Mouse (Mus musculus) lung, postnatal 36 days (tissue): ENCODE results near the gene 1700010I14Rik.

Experiments
- DNase-seq: peaks from one replicate; pipeline ENCODE4 v3.0.0; 2022; ENCODE audit warnings: mixed read lengths

Gene 1700010I14Rik

GRCm38 (mm10) chr17:9031241-9032141 is 43.4 kb downstream of the 1700010I14Rik start:
- DNase-seq = peak; percentile 79

GRCm38 (mm10) chr17:9032362-9033044 is 44.4 kb downstream of the 1700010I14Rik start:
- no peak for DNase-seq

GRCm38 (mm10) chr17:9033511-9033910 is 45.4 kb downstream of the 1700010I14Rik start:
- DNase-seq = no peak

GRCm38 (mm10) chr17:9035561-9036348 is 47.6 kb downstream of the 1700010I14Rik start:
- DNase-seq = no peak

GRCm38 (mm10) chr17:9042723-9043122 is 54.6 kb downstream of the 1700010I14Rik start:
- peak; percentile 23 for DNase-seq

GRCm38 (mm10) chr17:9052441-9052980 is 64.4 kb downstream of the 1700010I14Rik start:
- DNase-seq = no peak

GRCm38 (mm10) chr17:9059360-9059932 is 71.3 kb downstream of the 1700010I14Rik start:
- peak; percentile 71 for DNase-seq
